Mouse (Mus musculus) skeletal muscle tissue, postnatal 0 days (tissue): ENCODE measurements around the gene Acsbg1. TPM values are rescaled to one million over a fixed set of nuclear protein-coding genes. Genes with fewer than 3 reads are reported as not detected.

ENCODE experiments used
- microRNA-seq, 2 experiments: library from miRNA; unstranded; fragments of <30 nt; microRNA quantifications; one replicate each; pipeline ENCODE4; 2016
- polyA plus RNA-seq: library from polyadenylated mRNA; unstranded; fragments of >200 nt; fragmentation: Nextera tagmentation; extraction: Ambion mirVana; gene quantifications from 2 replicates; pipeline ENCODE4 v1.2.1, GENCODE M21; 2015

Acsbg1 gene
- polyA plus RNA-seq: 0.60 and 3.0 TPM in 2 replicates

DNA sequence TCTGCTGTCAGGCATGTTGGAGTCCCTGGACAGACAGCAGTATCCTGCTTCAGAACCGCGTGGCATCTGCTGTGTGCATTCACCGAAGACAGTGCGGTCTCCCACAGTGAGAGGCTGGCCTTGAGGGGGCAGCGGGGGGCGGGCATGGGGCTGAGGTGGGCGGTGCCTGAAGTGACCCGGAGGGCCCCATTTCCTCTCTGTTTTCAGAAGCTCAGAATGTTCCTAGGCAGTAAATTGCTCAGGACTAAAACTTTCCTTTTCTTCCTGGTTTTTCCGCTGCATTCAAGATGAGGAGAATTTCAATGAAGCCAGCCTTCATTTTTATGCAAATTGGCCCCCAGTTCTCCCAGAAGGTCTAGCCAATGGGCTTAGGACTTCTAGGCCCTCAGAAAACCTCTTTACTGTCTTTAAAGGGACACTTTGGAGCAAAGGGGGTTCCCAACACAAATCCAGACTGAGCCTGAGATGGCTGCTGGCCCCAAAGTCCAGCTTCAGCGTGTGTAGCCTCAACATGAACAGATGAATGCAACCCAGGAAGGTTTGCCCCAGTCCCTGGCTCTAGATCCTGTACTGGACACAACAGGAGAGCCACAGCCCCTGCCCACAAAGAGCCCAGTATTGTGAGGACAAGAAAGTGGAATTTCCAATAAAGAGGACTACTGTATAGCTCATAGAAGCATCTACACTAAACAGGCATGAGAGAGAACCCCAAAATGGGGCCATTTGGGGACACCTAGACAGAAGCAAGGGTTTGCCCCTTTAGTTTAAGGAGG, at the start of gene Acsbg1:
Gene Acsbg1 (minus strand): TSS at position 266 of the 773 bp plus-strand sequence.

GRCm38 (mm10) chr9:54698318-54699086, 36.8 kb upstream of the Acsbg1 start, which contains the start of gene Dnaja4:
Gene Dnaja4 (plus strand): TSS chr9:54698873.

GRCm38 (mm10) chr9:54586199-54587061, 75.2 kb downstream of the Acsbg1 start, which contains the start of gene Idh3a:
Gene Idh3a (plus strand): TSS chr9:54586334.

GRCm38 (mm10) chr9:54559771-54560471, 101.7 kb downstream of the Acsbg1 start, which contains the start of gene Cib2:
Gene Cib2 (minus strand): TSS chr9:54560218.

Small RNA genes within 50 kb of the gene (microRNA-seq; reads per million reads assigned to microRNA genes)
- 0 reads per million in 2 experiments for gene Mir5710

Other genes with a start within 250 kb of the Acsbg1 start
- 2.4 and 2.5 TPM in 2 replicates for gene Dmxl2, start 160.2 kb downstream of the Acsbg1 start, polyA plus RNA-seq
- gene Sh2d7, start 122.9 kb downstream of the Acsbg1 start, polyA plus RNA-seq: not detected in 2 replicates
- gene Cib2, start 101.7 kb downstream of the Acsbg1 start, polyA plus RNA-seq: 18.8 and 32.0 TPM in 2 replicates
- gene Idh3a, start 75.5 kb downstream of the Acsbg1 start, polyA plus RNA-seq: 625 and 706 TPM in 2 replicates
- 30.4 and 30.8 TPM in 2 replicates for gene Dnaja4, start 37.0 kb upstream of the Acsbg1 start, polyA plus RNA-seq
- 68.7 and 78.0 TPM in 2 replicates for gene Wdr61, start 72.6 kb upstream of the Acsbg1 start, polyA plus RNA-seq
- gene Crabp1, start 102.9 kb upstream of the Acsbg1 start, polyA plus RNA-seq: 34.3 and 37.0 TPM in 2 replicates
- 10.9 and 12.5 TPM in 2 replicates for gene Ireb2, start 201.9 kb upstream of the Acsbg1 start, polyA plus RNA-seq